Mouse (Mus musculus) cerebellum, adult 2 months (tissue): ENCODE measurements around the gene Thy1.

Experiments used
- CTCF ChIP-seq: fragments of 200-500 bp; IDR thresholded peaks from 2 replicates; pipeline ENCODE4 v1.5.1; 2011; ENCODE audit warnings: low read depth, mild to moderate bottlenecking, control low read depth, low read length, moderate library complexity, borderline replicate concordance; ENCODE audit not compliant: insufficient read depth
- POLR2A ChIP-seq: fragments of 200-500 bp; IDR thresholded peaks from 2 replicates; pipeline ENCODE4 v1.6.1; 2011; ENCODE audit warnings: low read length, control low read depth, borderline replicate concordance; ENCODE audit not compliant: insufficient read depth

- TF ChIP-seq CTCF (no peak), POLR2A (no peak)
These were observed 1.4 kb upstream of the Thy1 start for GRCm38 (mm10) chr9:44041511-44042395.
